Mouse (Mus musculus) heart, embryonic 15.5 days (tissue): ENCODE measurements at regions not wholly inside any gene's neighbourhood (a gene's known extent, or its start where the extent isn't known, plus 50 kb on each side); places are given as distances from the start of the nearest gene placed in this dataset.
A peak's percentile ranks its signal among the peaks of the same experiment; 100 is the strongest.

Source experiments
- ATAC-seq: fragments of 200-750 bp; cut with Nextera tagmentation; replicated peaks from 2 replicates; pipeline ENCODE4 v1.8.0; 2017; ENCODE audit warnings: low read depth, moderate TSS enrichment; ENCODE audit not compliant: insufficient number of reproducible peaks, insufficient read depth, low FRiP score
- H3K27ac ChIP-seq: fragments of 300-500 bp; sonication (generic); 2 replicates; pipeline ENCODE4 v1.5.1; 2015; ENCODE audit warnings: mild to moderate bottlenecking, inconsistent platforms
- H3K27me3 ChIP-seq: fragments of 300-500 bp; sonication (generic); 2 replicates; pipeline ENCODE4 v1.6.1; 2015; ENCODE audit warnings: inconsistent platforms
- H3K36me3 ChIP-seq: fragments of 300-500 bp; sonication (generic); 2 replicates; pipeline ENCODE4 v1.6.1; 2015; ENCODE audit warnings: mild to moderate bottlenecking, inconsistent platforms
- H3K4me1 ChIP-seq: fragments of 300-500 bp; sonication (generic); replicated peaks from 2 replicates; pipeline ENCODE4 v1.6.1; 2015; ENCODE audit warnings: inconsistent platforms
- H3K4me2 ChIP-seq: fragments of 300-500 bp; sonication (generic); 2 replicates; pipeline ENCODE4 v1.6.1; 2015; ENCODE audit warnings: inconsistent platforms, mild to moderate bottlenecking, moderate library complexity
- H3K4me3 ChIP-seq: fragments of 300-500 bp; sonication (generic); 2 replicates; pipeline ENCODE4 v1.5.1; 2015; ENCODE audit warnings: mild to moderate bottlenecking, inconsistent platforms
- H3K9ac ChIP-seq: fragments of 300-500 bp; sonication (generic); 2 replicates; pipeline ENCODE4 v1.6.1; 2015; ENCODE audit warnings: mild to moderate bottlenecking, inconsistent platforms
- H3K9me3 ChIP-seq: fragments of 300-500 bp; sonication (generic); replicated peaks from 2 replicates; pipeline ENCODE4 v1.6.1; 2016; ENCODE audit warnings: inconsistent platforms
- WGBS: fragments of 180-500 bp; shearing (Covaris S2); methylation state at CpG from one replicate; pipeline ENCODE4 v1.1.7; 2015; ENCODE audit warnings: mixed read lengths; 5-methylcytosine and 5-hydroxymethylcytosine counted together

GRCm38 (mm10) chr13:102391911-102392310, 301.4 kb upstream of the Cd180 start:
- H3K4me1 ChIP-seq = peaks cover 18% of the 10 kb centered on the region
- no peak overlapping the region for H3K4me2 ChIP-seq
- H3K27me3 ChIP-seq = no peaks in the 10 kb centered on the region
- 38% methylated on average over 2 of the region's 2 CpGs for WGBS
- 0 out of 2 replicates have a peak, but pooled peaks have one; percentile 31 for ATAC-seq
- no peaks in the 10 kb centered on the region for H3K9me3 ChIP-seq
- H3K4me3 ChIP-seq = no peak overlapping the region
- no peaks in the 10 kb centered on the region for H3K36me3 ChIP-seq
- no peak overlapping the region for H3K9ac ChIP-seq
- H3K27ac ChIP-seq = peak overlapping the region; percentile 68

- no peak overlapping the region for H3K9ac ChIP-seq
- WGBS = 53% methylated on average over 10 of the region's 10 CpGs
- ATAC-seq = no peak
Measured at GRCm38 (mm10) chr13:102392868-102393661, 300.3 kb upstream of the Cd180 start.

DNA sequence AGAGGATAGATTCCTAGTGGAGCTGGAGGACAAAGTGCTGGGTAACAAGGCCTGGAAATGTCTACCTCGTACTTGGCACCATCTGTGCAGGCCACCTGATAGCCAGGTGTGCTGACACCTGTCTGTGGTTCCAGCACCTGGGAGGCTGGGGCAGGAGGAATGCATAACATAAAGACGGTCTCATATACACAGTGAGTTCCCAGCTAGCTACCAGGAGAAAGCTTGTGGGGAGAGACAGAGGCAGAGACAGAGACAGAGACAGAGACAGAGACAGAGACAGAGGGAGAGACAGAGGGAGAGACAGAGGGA, 299.7 kb upstream of the Cd180 start:
- Histone ChIP-seq H3K36me3 (no peaks in the 10 kb centered on the region), H3K4me1 (peaks cover 18% of the 10 kb centered on the region), H3K9ac (no peak overlapping the region), H3K4me3 (no peak overlapping the region), H3K9me3 (no peaks in the 10 kb centered on the region), H3K4me2 (no peak overlapping the region), H3K27me3 (no peaks in the 10 kb centered on the region), H3K27ac (peak overlapping the region; percentile 68; the same call in 1 of the 2 replicates)
- no peak for ATAC-seq
- 78% methylated on average over 2 of the region's 2 CpGs for WGBS

More at GRCm38 (mm10) chr13:102392868-102393661, 300.3 kb upstream of the Cd180 start:
- Histone ChIP-seq H3K27ac (peak overlapping the region; percentile 68), H3K27me3 (no peaks in the 10 kb centered on the region), H3K4me1 (peaks cover 18% of the 10 kb centered on the region), H3K9me3 (no peaks in the 10 kb centered on the region), H3K36me3 (no peaks in the 10 kb centered on the region), H3K4me3 (no peak overlapping the region), H3K4me2 (no peak overlapping the region)

- no peak for ATAC-seq
- Histone ChIP-seq H3K9ac (no peak overlapping the region), H3K4me1 (peaks cover 18% of the 10 kb centered on the region), H3K4me2 (no peak overlapping the region), H3K36me3 (no peaks in the 10 kb centered on the region), H3K9me3 (no peaks in the 10 kb centered on the region), H3K27ac (no peak overlapping the region), H3K27me3 (no peaks in the 10 kb centered on the region), H3K4me3 (no peak overlapping the region)
- WGBS = 89% methylated on average over 3 of the region's 3 CpGs
Measured at GRCm38 (mm10) chr13:102394057-102394456, 299.3 kb upstream of the Cd180 start.

- Histone ChIP-seq H3K4me2 (no peak overlapping the region), H3K4me3 (no peak overlapping the region), H3K27ac (no peak overlapping the region), H3K9me3 (no peaks in the 10 kb centered on the region), H3K4me1 (peaks cover 13% of the 10 kb centered on the region), H3K27me3 (no peaks in the 10 kb centered on the region), H3K9ac (no peak overlapping the region), H3K36me3 (no peaks in the 10 kb centered on the region)
- WGBS = 89% methylated on average over 4 of the region's 4 CpGs
- no peak for ATAC-seq
Measured at GRCm38 (mm10) chr13:102397411-102397810, 295.9 kb upstream of the Cd180 start.

- WGBS = 87% methylated on average over 4 of the region's 4 CpGs
- Histone ChIP-seq H3K9me3 (no peaks in the 10 kb centered on the region), H3K4me3 (no peak overlapping the region), H3K27ac (no peak overlapping the region), H3K4me2 (no peak overlapping the region), H3K27me3 (no peaks in the 10 kb centered on the region), H3K9ac (no peak overlapping the region), H3K36me3 (no peaks in the 10 kb centered on the region), H3K4me1 (no peaks in the 10 kb centered on the region)
- no peak for ATAC-seq
Measured at GRCm38 (mm10) chr13:102411840-102412239, 281.5 kb upstream of the Cd180 start.

DNA sequence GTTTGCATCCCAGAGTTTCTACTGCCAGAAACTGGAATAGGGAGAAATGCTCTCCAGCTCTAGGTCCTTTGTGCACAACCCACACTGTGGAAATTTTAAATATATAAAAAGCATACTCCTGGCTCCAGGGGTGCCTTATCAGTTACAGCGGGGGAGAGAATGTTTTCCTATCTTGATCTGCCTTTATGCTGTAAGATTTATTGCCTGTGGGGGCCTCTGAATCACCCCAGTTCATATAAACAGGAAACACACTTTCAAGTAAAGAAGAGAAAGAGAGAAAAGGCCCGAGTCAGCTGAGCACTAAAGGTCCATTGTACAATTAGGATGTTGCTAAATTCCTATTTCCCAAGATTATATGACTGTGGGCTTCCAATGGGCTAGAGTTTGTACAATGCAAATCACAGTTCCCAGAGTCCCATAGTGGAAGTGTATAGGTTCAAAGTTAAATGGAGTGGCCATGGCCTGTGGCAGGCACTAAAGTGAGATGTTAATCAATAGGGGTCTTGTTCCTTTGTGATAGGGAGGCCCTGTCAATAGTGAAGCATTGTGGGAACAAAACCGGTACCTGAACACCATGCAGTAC, 258.9 kb upstream of the Cd180 start:
- ATAC-seq = no peak
- Histone ChIP-seq H3K9me3 (no peaks in the 10 kb centered on the region), H3K27me3 (no peaks in the 10 kb centered on the region), H3K9ac (no peak overlapping the region), H3K4me1 (0 out of 2 replicates have a peak, but pooled peaks cover 5% of the 10 kb centered on the region), H3K27ac (no peak overlapping the region), H3K36me3 (no peaks in the 10 kb centered on the region), H3K4me2 (no peak overlapping the region), H3K4me3 (no peak overlapping the region)
- 54% methylated on average over 3 of the region's 3 CpGs for WGBS

- H3K9me3 ChIP-seq = no peaks in the 10 kb centered on the region
- no peaks in the 10 kb centered on the region for H3K36me3 ChIP-seq
- no peak overlapping the region for H3K9ac ChIP-seq
- WGBS = 80% methylated on average over 2 of the region's 2 CpGs
- H3K27me3 ChIP-seq = no peaks in the 10 kb centered on the region
- H3K27ac ChIP-seq = no peak overlapping the region
- no peak overlapping the region for H3K4me2 ChIP-seq
- ATAC-seq = no peak
- no peak overlapping the region for H3K4me3 ChIP-seq
- no peaks in the 10 kb centered on the region for H3K4me1 ChIP-seq
Measured at GRCm38 (mm10) chr13:102442676-102443075, 250.7 kb upstream of the Cd180 start.

GRCm38 (mm10) chr13:102447310-102447709, 246.0 kb upstream of the Cd180 start:
- Histone ChIP-seq H3K27me3 (no peaks in the 10 kb centered on the region), H3K27ac (no peak overlapping the region), H3K4me1 (no peaks in the 10 kb centered on the region; the same call in 1 of the 2 replicates), H3K36me3 (no peaks in the 10 kb centered on the region), H3K4me2 (no peak overlapping the region), H3K9ac (no peak overlapping the region), H3K4me3 (no peak overlapping the region), H3K9me3 (no peaks in the 10 kb centered on the region)
- WGBS = 60% methylated on average over 5 of the region's 5 CpGs
- ATAC-seq = no peak

DNA sequence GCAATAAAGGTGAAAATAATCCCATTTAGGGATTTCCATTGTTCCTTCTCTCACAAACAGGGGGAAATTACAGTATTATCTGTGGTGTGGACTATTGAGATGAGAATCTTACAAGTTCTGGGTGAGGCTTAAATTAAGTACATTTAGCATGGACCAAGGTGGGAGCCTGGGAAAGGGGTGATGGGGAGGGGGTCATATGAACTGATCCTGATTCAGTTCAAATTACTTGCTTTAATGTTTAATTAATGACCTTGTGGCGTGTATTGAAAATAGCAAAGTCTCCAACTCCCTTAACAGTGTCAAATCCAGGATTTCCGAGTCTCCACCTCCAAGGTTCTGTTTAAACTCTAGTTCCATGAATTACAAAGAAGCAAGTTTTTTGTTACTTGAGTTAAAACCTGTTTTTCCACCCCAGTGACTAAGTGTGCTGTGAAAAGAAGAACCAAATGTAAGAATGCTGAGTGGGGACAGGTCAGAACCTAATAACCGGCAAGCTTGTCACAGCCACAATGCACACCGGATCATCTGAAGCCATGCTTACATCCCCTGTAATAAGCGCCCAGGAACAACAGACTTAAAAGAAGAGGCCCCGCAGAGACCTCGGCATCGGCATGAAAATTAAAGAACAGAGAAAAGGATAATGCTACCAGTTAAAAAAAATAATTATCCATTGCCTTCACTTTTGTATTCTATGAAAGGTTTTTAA, 243.8 kb upstream of the Cd180 start:
- H3K27me3 ChIP-seq = no peaks in the 10 kb centered on the region
- H3K9me3 ChIP-seq = no peaks in the 10 kb centered on the region
- H3K27ac ChIP-seq = no peak overlapping the region
- ATAC-seq = no peak
- H3K36me3 ChIP-seq = no peaks in the 10 kb centered on the region
- no peaks in the 10 kb centered on the region; the same call in 1 of the 2 replicates for H3K4me1 ChIP-seq
- WGBS = 69% methylated on average over 8 of the region's 8 CpGs
- H3K4me3 ChIP-seq = no peak overlapping the region
- H3K9ac ChIP-seq = no peak overlapping the region
- H3K4me2 ChIP-seq = no peak overlapping the region

GRCm38 (mm10) chr13:102451176-102451575, 242.2 kb upstream of the Cd180 start:
- no peak overlapping the region for H3K4me2 ChIP-seq
- no peaks in the 10 kb centered on the region for H3K36me3 ChIP-seq
- H3K4me1 ChIP-seq = no peaks in the 10 kb centered on the region; the same call in 1 of the 2 replicates
- ATAC-seq = 0 out of 2 replicates have a peak, but pooled peaks have one; percentile 47
- WGBS = 51% methylated on average over 7 of the region's 7 CpGs
- no peak overlapping the region for H3K4me3 ChIP-seq
- H3K9me3 ChIP-seq = no peaks in the 10 kb centered on the region
- no peak overlapping the region for H3K27ac ChIP-seq
- no peaks in the 10 kb centered on the region for H3K27me3 ChIP-seq
- H3K9ac ChIP-seq = no peak overlapping the region
